Mouse (Mus musculus) myocyte (in vitro differentiated cells): ENCODE data around the gene Wdr12.

Experiments
- CEBPB ChIP-seq: IDR thresholded peaks from 2 replicates; pipeline ENCODE4 v1.6.1; 2011; ENCODE audit warnings: mild to moderate bottlenecking, moderate library complexity; ENCODE audit not compliant: poor library complexity, insufficient read depth, severe bottlenecking
- E2F4 ChIP-seq: IDR thresholded peaks from one replicate; pipeline ENCODE4 v1.6.1; 2011; ENCODE audit warnings: mild to moderate bottlenecking, control low read depth, moderate library complexity; ENCODE audit not compliant: insufficient read depth
- MAX ChIP-seq: IDR thresholded peaks from one replicate; pipeline ENCODE4 v1.6.1; 2011; ENCODE audit warnings: low read depth, mild to moderate bottlenecking, control low read depth
- MYOD1 ChIP-seq, 3 experiments: IDR thresholded peaks; one replicate each; pipeline ENCODE4 v1.6.1; 2011; ENCODE audit warnings: control low read depth in 2 of 3, low read depth in 2 of 3, mild to moderate bottlenecking in 2 of 3, moderate library complexity in 1 of 3; ENCODE audit not compliant: insufficient read length in 2 of 3, control insufficient read depth in 1 of 3
- MYOG ChIP-seq, 3 experiments: IDR thresholded peaks; one replicate each; pipeline ENCODE4 v1.6.1; 2011; ENCODE audit warnings: control low read depth in 2 of 3, low read depth in 2 of 3, mild to moderate bottlenecking in 2 of 3; ENCODE audit not compliant: insufficient read length in 2 of 3, control insufficient read depth in 1 of 3, insufficient read depth in 1 of 3
- POLR2A ChIP-seq: IDR thresholded peaks from one replicate; pipeline ENCODE4 v1.6.1; 2011; ENCODE audit warnings: low read depth, mild to moderate bottlenecking, control low read depth, moderate library complexity; ENCODE audit not compliant: insufficient read length
- POLR2AphosphoS2 ChIP-seq: IDR thresholded peaks from one replicate; pipeline ENCODE4 v1.6.1; 2011; ENCODE audit warnings: low read depth, control low read depth; ENCODE audit not compliant: insufficient read length
- REST ChIP-seq: IDR thresholded peaks from one replicate; pipeline ENCODE4 v1.6.1; 2011; ENCODE audit warnings: mild to moderate bottlenecking, control low read depth, moderate library complexity; ENCODE audit not compliant: insufficient read depth, insufficient read length
- SRF ChIP-seq: IDR thresholded peaks from one replicate; pipeline ENCODE4 v1.6.1; 2011; ENCODE audit warnings: low read depth; ENCODE audit not compliant: control insufficient read depth, insufficient read length
- TCF12 ChIP-seq: IDR thresholded peaks from one replicate; pipeline ENCODE4 v1.6.1; 2011; ENCODE audit warnings: mild to moderate bottlenecking, control low read depth; ENCODE audit not compliant: poor library complexity, insufficient read depth, severe bottlenecking
- TCF3 ChIP-seq: IDR thresholded peaks from one replicate; pipeline ENCODE4 v1.6.1; 2011; ENCODE audit warnings: low read depth, control low read depth; ENCODE audit not compliant: insufficient read length
- USF1 ChIP-seq: IDR thresholded peaks from one replicate; pipeline ENCODE4 v1.6.1; 2011; ENCODE audit warnings: low read depth, mild to moderate bottlenecking, control low read depth, moderate library complexity

DNA sequence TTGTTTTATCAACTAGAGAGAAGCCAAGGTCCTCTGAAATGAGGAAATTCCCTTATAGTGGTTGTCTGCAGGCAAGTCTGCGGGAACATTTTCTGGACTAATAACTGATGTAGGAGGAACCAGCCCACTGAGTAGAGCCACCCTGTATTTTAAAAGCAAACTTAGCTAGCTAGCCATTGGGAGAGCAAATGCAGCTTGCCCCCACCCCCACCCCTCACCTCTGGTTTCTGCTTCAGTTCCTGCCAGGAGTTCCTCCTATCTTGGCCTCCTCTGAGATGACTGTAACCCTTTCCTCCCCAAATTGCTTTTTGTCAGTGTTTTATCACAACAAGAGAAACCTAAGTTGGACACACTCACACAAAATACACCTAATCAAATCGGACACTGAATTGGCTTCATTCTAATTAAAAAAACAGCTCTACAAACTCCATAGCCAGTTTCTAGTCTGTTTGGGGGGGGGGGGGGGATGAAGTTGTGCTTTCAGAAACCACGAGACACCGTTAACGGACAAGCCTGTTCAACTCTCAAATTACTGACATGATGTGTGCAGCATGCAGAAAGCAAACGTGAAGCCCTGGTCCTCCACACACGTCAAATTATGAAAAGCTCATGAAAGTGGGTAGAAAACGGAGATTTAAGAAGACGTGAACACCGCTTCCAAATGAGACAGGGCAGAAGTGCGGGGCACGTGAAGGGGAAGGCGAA lies 1.7 kb downstream of the Wdr12 start:
- no peak for TF ChIP-seq USF1
- no peak for TF ChIP-seq MAX
- no peak for TF ChIP-seq POLR2A
- TF ChIP-seq MYOD1 (IDR thresholded peaks at IDR 0.05; ENCODE audit: control insufficient read depth in 1 of 3, insufficient read length in 2 of 3, low read depth in 2 of 3) = no peak
- TF ChIP-seq POLR2AphosphoS2 = no peak
- TF ChIP-seq MYOG (IDR thresholded peaks at IDR 0.05; ENCODE audit: control insufficient read depth in 1 of 3, insufficient read depth in 1 of 3, insufficient read length in 2 of 3, low read depth in 2 of 3) = no peak
- no peak for TF ChIP-seq TCF12
- TF ChIP-seq CEBPB = no peak
- TF ChIP-seq SRF = no peak
- TF ChIP-seq TCF3 = no peak
- TF ChIP-seq E2F4 = no peak
- no peak for TF ChIP-seq REST
